Mouse (Mus musculus) right cerebral cortex, postnatal 25 days (tissue): ENCODE data around the gene Zbtb37.
"Not testable (repeated sequence)": the region's sequence is repeated elsewhere in the genome, so short reads cannot be mapped to it uniquely, and the experiment has no call there.

Experiments used
- DNase-seq: peaks from one replicate; pipeline ENCODE4 v3.0.0; 2022

The Zbtb37 gene

GRCm38 (mm10) chr1:161032345-161032744, 2.3 kb downstream of the Zbtb37 start:
- DNase-seq, result no peak

GRCm38 (mm10) chr1:161031881-161032280, 2.8 kb downstream of the Zbtb37 start:
- no peak for DNase-seq

- DNase-seq, result no peak
Measured at GRCm38 (mm10) chr1:161030058-161030457, 4.6 kb downstream of the Zbtb37 start.

- not testable (repeated sequence) for DNase-seq
Measured at GRCm38 (mm10) chr1:161028427-161028826, 6.2 kb downstream of the Zbtb37 start.

- no peak for DNase-seq
Measured at GRCm38 (mm10) chr1:161027196-161027595, 7.5 kb downstream of the Zbtb37 start.

- no peak for DNase-seq
Measured at GRCm38 (mm10) chr1:161025410-161026210, 9.0 kb downstream of the Zbtb37 start.

- DNase-seq, result no peak
Measured at GRCm38 (mm10) chr1:161020051-161020450, 14.6 kb downstream of the Zbtb37 start.

GRCm38 (mm10) chr1:161016378-161016777, 18.3 kb downstream of the Zbtb37 start:
- DNase-seq, result no peak

- DNase-seq, result no peak
Measured at GRCm38 (mm10) chr1:161010436-161010835, 24.2 kb downstream of the Zbtb37 start.

- no peak for DNase-seq
Measured at GRCm38 (mm10) chr1:161008038-161008437, 26.6 kb downstream of the Zbtb37 start.

GRCm38 (mm10) chr1:161006471-161006870, 28.2 kb downstream of the Zbtb37 start:
- no peak for DNase-seq

- no peak for DNase-seq
Measured at GRCm38 (mm10) chr1:161005526-161005925, 29.1 kb downstream of the Zbtb37 start.

- no peak for DNase-seq
Measured at GRCm38 (mm10) chr1:161004942-161005341, 29.7 kb downstream of the Zbtb37 start.

GRCm38 (mm10) chr1:160993851-160994250, 40.8 kb downstream of the Zbtb37 start:
- DNase-seq, result no peak

- DNase-seq, result no peak
Measured at GRCm38 (mm10) chr1:160989395-160989794, 45.3 kb downstream of the Zbtb37 start.

GRCm38 (mm10) chr1:160986881-160987635, 47.6 kb downstream of the Zbtb37 start:
- DNase-seq, result no peak

- DNase-seq, result no peak
Measured at GRCm38 (mm10) chr1:160985477-160985876, 49.2 kb downstream of the Zbtb37 start.

GRCm38 (mm10) chr1:160984731-160985130, 49.9 kb downstream of the Zbtb37 start:
- not testable (repeated sequence) for DNase-seq

GRCm38 (mm10) chr1:160982887-160983286, 51.8 kb downstream of the Zbtb37 start:
- DNase-seq, result no peak

GRCm38 (mm10) chr1:160981337-160981736, 53.3 kb downstream of the Zbtb37 start:
- DNase-seq, result no peak

GRCm38 (mm10) chr1:160980537-160981234, 54.0 kb downstream of the Zbtb37 start:
- no peak for DNase-seq

GRCm38 (mm10) chr1:160980021-160980420, 54.6 kb downstream of the Zbtb37 start:
- no peak for DNase-seq

GRCm38 (mm10) chr1:160978071-160978735, 56.4 kb downstream of the Zbtb37 start, which contains the start of gene Serpinc1:
Gene Serpinc1, plus strand, starts transcription at chr1:160978585.
- no peak for DNase-seq
